Mouse (Mus musculus) lung, adult 2 months (tissue): Measurements from ENCODE around the gene Ctnna3.

Experiments
- CTCF ChIP-seq: fragments of 200-500 bp; IDR thresholded peaks from 2 replicates; pipeline ENCODE4 v1.5.1; 2011; ENCODE audit warnings: mild to moderate bottlenecking, low read length, control low read depth; ENCODE audit not compliant: insufficient read depth
- POLR2A ChIP-seq: fragments of 200-500 bp; IDR thresholded peaks from 2 replicates; pipeline ENCODE4 v1.6.1; 2011; ENCODE audit warnings: low read depth, mild to moderate bottlenecking, control low read depth, low read length, borderline replicate concordance; ENCODE audit errors: extremely low read depth

GRCm38 (mm10) chr10:64544389-64544788 is 1114.5 kb downstream of the Ctnna3 start:
- TF ChIP-seq CTCF: no peak
- TF ChIP-seq POLR2A: no peak
